8 mouse cellular contexts compared by ENCODE assay signal in genomic region chr13:46727837-46728268, GRCm38 (mm10). TPM values are rescaled to one million over a fixed set of nuclear protein-coding genes. Genes with fewer than 3 reads are reported as not detected.
DNase-seq lines count a peak whose midpoint lies in the region; ATAC-seq and TF ChIP-seq lines count a peak whose summit lies in the region.

TSS of gene Nup153 (minus strand) at chr13:46727940.

- no peak; the same call in 1 of the 2 replicates for TF ChIP-seq CTCF in lung, postnatal 0 days (IDR thresholded peaks at IDR 0.05)

- H3K9me3 ChIP-seq in hindbrain, embryonic 10.5 days, result no peaks in the 10 kb centered on the region
- no peaks in the 10 kb centered on the region for H3K9me3 ChIP-seq in lung, postnatal 0 days (ENCODE audit: low read length)

- TF ChIP-seq EP300 in lung, postnatal 0 days (IDR thresholded peaks at IDR 0.05), result no peak; the same call in 1 of the 2 replicates

- under 1% methylated on average over 50 of the region's 51 CpGs for WGBS in hindbrain, embryonic 10.5 days
- WGBS in lung, postnatal 0 days, result 0% methylated on average over 43 of the region's 51 CpGs

- H3K27me3 ChIP-seq in hindbrain, embryonic 10.5 days (ENCODE audit: insufficient read depth, poor library complexity, severe bottlenecking), result no peaks in the 10 kb centered on the region
- H3K27me3 ChIP-seq in lung, postnatal 0 days (replicated peaks; ENCODE audit: insufficient read depth, low read length), result no peaks in the 10 kb centered on the region

- H3K36me3 ChIP-seq in hindbrain, embryonic 10.5 days, result no peaks in the 10 kb centered on the region
- H3K36me3 ChIP-seq in lung, postnatal 0 days (ENCODE audit: insufficient read depth, low read length), result no peaks in the 10 kb centered on the region

- peaks cover 23% of the 10 kb centered on the region for H3K4me1 ChIP-seq in hindbrain, embryonic 10.5 days (replicated peaks)
- H3K4me1 ChIP-seq in lung, postnatal 0 days (ENCODE audit: insufficient read depth, low read depth, low read length), result peaks cover 8% of the 10 kb centered on the region

- peak within 1 kb of the TSS; percentile 85 for H3K4me2 ChIP-seq in lung, postnatal 0 days (replicated peaks; ENCODE audit: low read depth, low read length)

- DNase-seq in MN1 (ENCODE audit: low spot score), result peak; percentile 97
- peak; percentile 100 for DNase-seq in cerebellum, adult 9-10 months
- peak; percentile 100 for DNase-seq in hindbrain, embryonic 10.5 days (ENCODE audit: low spot score)
- peak; percentile 98 for DNase-seq in layer of hippocampus, adult 9-11 months
- peak; percentile 98 for DNase-seq in lung, postnatal 0 days (ENCODE audit: low spot score)
- DNase-seq in ovary, postnatal 14 days (ENCODE audit: low spot score), result peak; percentile 100
- DNase-seq in thymus, postnatal 14 days, result peak; percentile 100

- peak within 1 kb of the TSS; percentile 99 for H3K4me3 ChIP-seq in hindbrain, embryonic 10.5 days
- peak within 1 kb of the TSS; percentile 97 for H3K4me3 ChIP-seq in lung, postnatal 0 days (ENCODE audit: low read depth, low read length)

- peak within 1 kb of the TSS; percentile 93 for H3K9ac ChIP-seq in lung, postnatal 0 days (replicated peaks; ENCODE audit: low read depth)

- H3K27ac ChIP-seq in hindbrain, embryonic 10.5 days, result peak within 1 kb of the TSS; percentile 97
- peak within 1 kb of the TSS; percentile 98 for H3K27ac ChIP-seq in lung, postnatal 0 days (ENCODE audit: low read length)

- peak; percentile 92 for ATAC-seq in frontal cortex, adult (ENCODE audit: low TSS enrichment)
- ATAC-seq in lung, postnatal 0 days, result peak; percentile 88

RNA-seq across cellular contexts. Expression of gene Nup153, which starts in this region (rescaled TPM):
- polyA plus RNA-seq in hindbrain, embryonic 10.5 days (2016; fragmentation: Nextera tagmentation; extraction: Ambion mirVana), result 25.6 and 31.1 TPM in 2 replicates
- 14.0 and 16.9 TPM in 2 replicates for polyA plus RNA-seq in lung, postnatal 0 days (2015; fragmentation: Nextera tagmentation; extraction: Ambion mirVana)

Comparison
In these comparisons a context has a peak if more than half of its experiments do, and no peak if none do; other contexts are left out.
1. Peak in every context shown above with its lines: DNase-seq, ATAC-seq, H3K4me3 ChIP-seq and H3K27ac ChIP-seq.